Mouse (Mus musculus): ENCODE measurements around the gene Gm21969.

Gm21969 gene

DNA sequence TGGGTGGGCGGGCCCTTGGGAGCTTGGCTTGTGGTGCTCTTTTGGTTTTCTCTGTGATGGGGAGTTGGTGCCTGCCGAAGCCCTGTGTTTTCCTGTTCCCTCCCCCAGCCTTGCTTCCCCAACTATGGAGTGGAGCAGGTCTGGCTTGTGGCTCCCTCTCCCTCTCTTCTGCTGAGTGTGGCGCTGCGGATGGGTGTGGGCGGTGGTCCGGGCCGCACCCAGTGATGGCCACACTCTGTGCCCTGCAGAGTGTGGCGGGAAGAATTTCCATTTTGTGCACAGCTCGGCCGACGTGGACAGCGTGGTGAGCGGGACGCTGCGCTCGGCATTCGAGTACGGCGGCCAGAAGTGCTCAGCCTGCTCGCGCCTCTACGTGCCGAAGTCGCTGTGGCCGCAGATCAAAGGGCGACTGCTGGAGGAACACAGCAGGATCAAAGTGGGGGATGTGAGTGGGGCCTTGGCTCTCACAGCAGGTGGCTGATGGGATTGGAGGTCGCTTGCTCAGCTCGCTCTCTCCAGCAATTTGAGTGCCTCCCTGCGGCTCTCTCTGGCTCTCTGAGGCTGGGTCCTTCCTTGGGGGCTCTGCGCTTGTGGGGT, 38.9 kb downstream of the Gm21969 start:
- POLR2A ChIA-PET = interaction anchor here in 2 of 4 experiments (0.6 to 1.9 kb wide), 5 partner anchors 11 to 153 kb away, joined by 4 to 10 read pairs (median 4); no protein-coding TSS in a partner anchor

DNA sequence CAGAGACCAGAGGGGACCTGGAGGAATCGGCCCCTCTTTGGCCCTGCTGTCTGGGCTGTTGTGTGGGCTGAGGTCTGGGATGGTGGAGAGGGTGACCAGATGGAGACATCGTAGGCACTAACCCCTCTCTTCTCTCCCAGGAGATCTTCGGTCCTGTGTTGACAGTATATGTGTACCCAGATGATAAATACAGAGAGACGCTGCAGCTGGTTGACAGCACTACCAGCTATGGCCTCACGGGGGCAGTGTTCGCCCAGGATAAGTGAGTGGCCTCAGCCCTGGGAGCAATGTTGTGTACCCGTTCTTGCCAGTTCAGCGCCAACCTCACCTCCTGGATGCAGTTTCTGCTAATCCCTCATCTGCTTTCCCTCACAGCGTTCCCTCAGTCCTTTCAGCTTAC, 41.0 kb downstream of the Gm21969 start:
- POLR2A ChIA-PET = interaction anchor here in 2 of 4 experiments (0.6 to 1.8 kb wide), 7 partner anchors 11 to 1107 kb away, joined by 3 to 7 read pairs (median 3); partner anchors contain the start of gene Aldh4a1 (in 2 of the 2)
- CTCF ChIA-PET = interaction anchor here (0.5 to 2.8 kb wide), 78 partner anchors 9 to 1774 kb away, joined by 3 to 42 read pairs (median 4); partner anchors contain the start of genes Aldh4a1 (in 3 of the 4), Gm21969 (in 3 of the 4) and Tas1r2 (in 2 of the 4)

More for the DNA sequence above, 38.9 kb downstream of the Gm21969 start:
- CTCF ChIA-PET = interaction anchor here in 3 of 4 experiments (0.6 to 2.8 kb wide), 14 partner anchors 9 to 450 kb away, joined by 3 to 17 read pairs (median 4); partner anchors contain the start of genes Gm21969 (in 3 of the 3) and Aldh4a1 (in 1 of the 3)

DNA sequence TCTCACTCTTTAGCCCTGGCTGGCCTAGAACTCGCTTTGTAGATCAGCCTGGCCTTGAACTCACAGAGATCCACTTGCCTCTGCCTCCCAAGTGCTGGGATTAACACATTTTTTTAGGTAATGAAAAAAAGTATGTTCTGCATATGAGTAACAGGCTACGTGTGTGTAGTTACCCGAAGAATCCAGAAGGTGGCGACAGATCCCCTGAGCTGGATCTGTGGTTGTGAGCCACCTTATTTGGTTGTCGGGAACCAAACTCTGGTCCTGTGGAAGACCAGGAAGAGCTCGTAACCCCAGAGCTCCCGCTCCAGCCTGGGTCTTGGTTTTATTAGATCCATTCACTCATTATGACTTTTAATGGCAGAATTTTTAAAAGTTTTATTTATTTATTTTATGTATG, 43.9 kb downstream of the Gm21969 start:
- ChIA-PET CTCF (interaction anchor here (0.6 to 2.8 kb wide), 46 partner anchors 8 to 1340 kb away, joined by 3 to 17 read pairs (median 4); partner anchors contain the start of genes Aldh4a1 (in 2 of the 4), Atp13a2 (in 1 of the 4) and Gm21969 (in 1 of the 4)), POLR2A (interaction anchor here in 3 of 4 experiments (0.5 to 1.3 kb wide), 7 partner anchors 9 to 336 kb away, joined by 3 to 6 read pairs (median 3); partner anchors contain the start of gene Aldh4a1 (in 1 of the 3))

DNA sequence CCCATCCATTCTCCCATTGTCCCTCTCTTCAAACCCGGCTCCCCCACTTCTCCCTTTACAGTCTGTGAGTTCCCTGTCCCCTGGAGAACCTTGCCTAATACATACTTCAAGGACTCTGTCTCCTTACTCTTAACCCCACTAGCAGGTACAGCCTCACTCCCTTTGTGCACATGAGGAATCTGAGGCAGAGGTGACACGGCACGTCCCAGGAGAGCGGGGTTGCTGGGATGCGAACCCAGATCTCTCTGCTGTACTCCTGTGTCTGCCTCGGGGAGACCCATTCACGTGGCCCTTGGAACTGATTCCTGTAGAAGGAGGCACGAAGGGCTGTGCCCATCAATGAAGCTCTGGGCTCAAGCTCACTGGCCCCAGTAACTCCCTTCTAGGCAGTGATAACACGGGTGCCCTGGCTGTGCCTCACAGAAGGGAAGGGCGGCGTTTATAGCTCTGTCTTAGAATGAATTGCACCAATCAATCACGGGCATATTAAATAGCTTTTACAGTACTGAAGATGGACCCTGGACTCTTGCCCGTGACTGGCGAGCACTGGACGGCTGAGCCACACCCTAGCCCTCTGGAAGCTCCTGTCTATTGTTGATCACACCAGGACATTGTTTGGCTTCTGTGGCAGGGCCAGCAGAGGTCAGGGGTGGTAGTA, 47.2 kb downstream of the Gm21969 start:
- POLR2A ChIA-PET = interaction anchor here in 2 of 4 experiments (0.6 to 1.1 kb wide), 2 partner anchors 9 to 912 kb away, joined by 3 read pairs; no protein-coding TSS in a partner anchor
- CTCF ChIA-PET = interaction anchor here in 3 of 4 experiments (0.5 to 1.1 kb wide), 4 partner anchors 76 to 208 kb away, joined by 3 to 5 read pairs (median 3); no protein-coding TSS in a partner anchor

DNA sequence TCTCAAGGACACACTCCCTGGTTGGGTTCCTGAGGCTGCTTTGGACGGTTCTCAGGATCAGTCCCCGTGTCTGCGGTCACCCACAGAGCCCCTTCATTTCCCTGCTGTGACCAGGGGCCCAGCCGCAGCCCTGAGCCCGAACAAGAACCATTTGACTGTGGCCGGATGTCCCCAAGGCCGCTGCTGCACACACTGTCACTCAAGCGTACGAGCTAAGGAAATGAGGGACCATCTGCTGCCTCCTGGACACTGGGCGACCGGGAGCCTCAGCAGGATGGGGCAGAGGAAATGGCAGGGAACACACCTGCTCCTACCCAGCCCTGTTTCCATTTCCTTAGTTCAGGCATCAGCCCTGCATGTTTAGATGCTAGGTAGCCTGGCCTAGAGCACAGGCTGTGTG, 47.9 kb downstream of the Gm21969 start:
- ChIA-PET POLR2A (interaction anchor here in 1 of 4 experiments (0.6 kb wide), 1 partner anchor 912 kb away, joined by 3 read pairs; no protein-coding TSS in a partner anchor), CTCF (interaction anchor here in 3 of 4 experiments (0.6 to 1.1 kb wide), 3 partner anchors 77 to 208 kb away, joined by 3 read pairs; no protein-coding TSS in a partner anchor)

DNA sequence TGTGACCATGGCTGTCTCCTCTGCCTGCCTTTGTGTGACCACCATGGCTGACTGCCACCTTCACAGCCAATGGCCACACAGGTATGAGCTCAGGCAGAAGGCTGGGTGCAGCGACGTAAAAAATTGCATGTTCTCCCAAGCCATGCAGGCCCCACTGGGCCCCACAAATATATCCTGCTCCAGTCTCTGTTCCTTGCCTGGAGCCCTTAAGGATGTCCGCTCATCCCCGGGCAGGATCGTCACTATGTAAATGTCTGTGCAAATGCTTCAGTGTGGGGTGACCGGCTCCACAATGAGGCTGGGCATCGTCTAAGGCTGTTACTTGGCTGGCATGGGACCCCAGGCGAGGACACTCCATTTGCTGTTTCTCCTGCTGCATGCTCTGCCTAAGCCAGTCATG, 50.3 kb downstream of the Gm21969 start, which contains the start of gene Tas1r2:
TSS of gene Tas1r2 (plus strand) at position 301 of the 400 bp plus-strand sequence.
- CTCF ChIA-PET = interaction anchor here in 2 of 4 experiments (1.1 to 1.3 kb wide), 2 partner anchors 9 kb away, joined by 4 read pairs; no protein-coding TSS in a partner anchor
- POLR2A ChIA-PET = interaction anchor here in 1 of 4 experiments (1.4 kb wide), 1 partner anchor 8 kb away, joined by 3 read pairs; no protein-coding TSS in a partner anchor

DNA sequence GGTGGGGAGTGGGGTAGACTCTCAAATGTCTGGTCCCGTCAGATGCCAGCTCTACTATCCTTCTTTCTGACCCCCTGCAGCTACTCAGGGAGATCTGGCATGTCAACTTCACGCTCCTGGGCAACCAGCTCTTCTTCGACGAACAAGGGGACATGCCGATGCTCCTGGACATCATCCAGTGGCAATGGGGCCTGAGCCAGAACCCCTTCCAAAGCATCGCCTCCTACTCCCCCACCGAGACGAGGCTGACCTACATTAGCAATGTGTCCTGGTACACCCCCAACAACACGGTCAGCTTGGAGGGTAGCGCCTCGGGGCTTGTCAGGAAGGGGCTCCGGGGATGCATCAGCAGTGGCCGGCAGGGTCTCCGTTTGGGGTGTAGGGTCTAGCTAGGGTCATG, 58.9 kb downstream of the Gm21969 start:
- CTCF ChIA-PET = interaction anchor here in 2 of 4 experiments (1.2 to 4.0 kb wide), 3 partner anchors 18 to 26 kb away, joined by 3 to 16 read pairs (median 4); no protein-coding TSS in a partner anchor
- POLR2A ChIA-PET = interaction anchor here in 1 of 4 experiments (0.8 kb wide), 1 partner anchor 9 kb away, joined by 3 read pairs; the partner anchor contains the start of gene Tas1r2

DNA sequence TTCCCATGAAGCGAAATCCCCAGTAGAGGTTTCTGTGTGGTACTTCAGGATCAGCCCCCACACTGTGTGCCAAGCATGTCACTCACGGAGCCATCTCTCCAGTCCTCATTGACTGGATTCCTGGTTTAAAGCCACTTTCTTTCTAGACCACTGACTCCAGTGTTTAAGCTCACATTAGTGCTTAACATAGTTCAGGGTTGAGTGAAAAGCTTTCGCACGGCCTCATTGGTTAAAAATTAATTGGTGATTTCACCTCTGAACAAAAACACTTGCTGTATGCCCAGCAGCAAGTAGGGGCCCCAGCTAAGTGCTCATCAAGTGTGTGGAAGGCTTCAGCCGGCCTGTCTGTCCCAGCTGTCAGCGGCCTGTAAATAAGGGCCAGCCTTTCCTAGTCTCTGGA, 64.6 kb downstream of the Gm21969 start:
- ChIA-PET CTCF (interaction anchor here (0.6 to 2.4 kb wide), 12 partner anchors 20 to 1240 kb away, joined by 3 to 10 read pairs (median 4); no protein-coding TSS in a partner anchor), POLR2A (interaction anchor here in 1 of 4 experiments (0.6 kb wide), 1 partner anchor 431 kb away, joined by 3 read pairs; no protein-coding TSS in a partner anchor)

DNA sequence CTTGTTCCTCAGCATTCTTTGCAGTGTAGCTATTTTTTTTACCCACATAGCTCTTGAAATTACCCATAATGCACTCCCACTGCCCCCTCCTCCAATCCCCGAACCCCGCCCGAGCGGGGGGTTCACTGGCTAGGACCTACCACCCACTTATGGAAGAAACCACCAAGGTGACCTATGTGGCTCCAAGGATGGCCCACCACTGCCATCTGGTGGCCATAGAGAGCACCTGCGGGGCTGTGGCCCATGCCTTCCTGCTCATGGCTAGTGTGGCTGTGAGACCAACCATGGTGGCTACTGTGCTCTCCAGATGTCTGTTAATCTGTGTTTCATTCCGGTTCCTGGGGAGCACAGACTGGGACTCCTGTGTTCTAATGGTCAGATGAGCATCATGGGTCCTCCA, 66.9 kb downstream of the Gm21969 start:
- CTCF ChIA-PET = interaction anchor here (0.7 to 2.4 kb wide), 20 partner anchors 8 to 202 kb away, joined by 3 to 10 read pairs (median 4); partner anchors contain the start of genes Aldh4a1 (in 1 of the 4) and Gm21969 (in 1 of the 4)
- POLR2A ChIA-PET = no interaction called here

DNA sequence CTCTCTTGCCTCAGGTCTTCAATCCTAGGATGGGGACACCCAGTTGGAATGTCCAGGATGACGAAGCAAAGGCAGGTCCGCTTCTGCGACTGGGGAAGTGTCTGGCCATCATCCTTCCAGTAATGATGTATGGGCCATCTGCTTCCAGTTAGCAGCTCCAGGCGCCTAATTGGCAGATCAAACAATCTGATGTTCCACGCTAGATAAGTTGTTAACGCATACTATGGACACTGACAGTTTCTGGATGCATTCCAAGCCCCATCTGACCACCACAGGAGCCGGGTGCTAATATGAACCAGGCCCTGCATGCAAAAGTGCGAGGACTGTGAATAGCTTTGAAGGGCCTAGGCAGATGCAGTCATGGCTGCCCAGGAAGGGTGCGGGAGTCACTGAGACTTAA, 72.7 kb downstream of the Gm21969 start:
- CTCF ChIA-PET = no interaction called here
- POLR2A ChIA-PET = interaction anchor here in 1 of 4 experiments (0.6 kb wide), 1 partner anchor 1048 kb away, joined by 4 read pairs; no protein-coding TSS in a partner anchor

DNA sequence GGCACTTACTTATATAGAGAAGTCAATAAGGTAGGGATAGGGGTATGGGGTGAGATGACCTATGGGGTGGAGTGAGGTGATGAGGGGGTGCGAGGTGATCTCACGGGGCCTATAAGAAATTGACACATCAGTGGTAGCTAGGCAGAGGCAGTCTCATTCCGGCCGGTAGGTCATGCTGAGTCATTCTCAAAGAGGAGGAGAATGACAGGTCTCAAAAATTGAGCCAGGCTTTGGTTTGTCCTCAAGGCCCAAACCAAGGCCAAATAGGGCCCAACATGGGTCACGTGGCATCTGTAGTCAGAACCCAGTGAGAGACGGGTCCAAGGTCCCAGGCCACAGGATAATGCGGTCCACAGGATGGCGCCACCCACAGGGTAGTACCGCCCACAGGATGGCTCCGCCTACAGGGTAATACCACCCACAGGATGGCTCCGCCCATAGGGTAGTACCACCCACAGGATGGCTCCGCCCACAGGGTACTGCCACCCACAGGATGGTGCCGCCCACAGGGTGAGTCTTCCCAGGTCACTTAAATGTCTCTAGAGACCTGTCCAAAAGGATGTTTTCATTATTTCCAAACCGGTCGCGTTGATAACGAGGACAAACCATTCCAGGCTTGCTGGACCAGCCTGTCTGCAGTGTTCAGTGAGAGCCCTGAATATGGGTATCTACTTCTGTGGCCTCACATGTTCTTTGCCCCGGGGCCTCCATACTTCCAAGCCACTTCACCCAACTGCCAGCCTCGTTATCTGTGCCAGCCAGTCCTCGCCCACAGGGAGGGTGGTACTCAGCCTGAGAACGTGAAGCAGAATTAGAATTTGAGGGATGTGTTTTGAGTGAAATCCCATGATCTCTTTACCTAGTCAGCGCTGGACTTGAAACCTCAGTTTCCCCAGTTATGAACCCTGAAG, 81.0 kb downstream of the Gm21969 start:
- ChIA-PET POLR2A (interaction anchor here in 1 of 4 experiments (1.0 kb wide), 1 partner anchor 67 kb away, joined by 3 read pairs; no protein-coding TSS in a partner anchor), CTCF (interaction anchor here in 3 of 4 experiments (0.7 to 1.9 kb wide), 15 partner anchors 12 to 384 kb away, joined by 3 to 17 read pairs (median 4); no protein-coding TSS in a partner anchor)

DNA sequence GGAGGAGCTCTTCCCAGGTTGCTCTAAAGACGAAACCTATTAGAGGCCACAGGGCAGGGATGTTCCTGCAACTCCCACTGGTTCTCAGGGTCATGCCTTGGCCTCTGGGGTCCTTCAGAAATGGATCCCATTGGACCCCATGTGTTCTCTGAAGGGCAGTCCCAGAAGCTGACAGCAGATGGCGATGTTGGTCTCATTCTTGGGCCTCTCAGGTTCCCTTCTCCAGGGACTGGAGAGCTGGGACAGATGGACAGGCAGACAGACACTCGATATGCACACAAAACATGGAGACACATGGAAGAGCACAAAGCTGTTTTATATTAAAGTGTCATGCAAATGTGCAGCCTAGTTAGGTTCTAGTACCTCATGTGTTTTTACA, 81.6 kb downstream of the Gm21969 start:
- CTCF ChIA-PET = interaction anchor here (0.6 to 1.9 kb wide), 19 partner anchors 11 to 383 kb away, joined by 3 to 17 read pairs (median 4); no protein-coding TSS in a partner anchor
- POLR2A ChIA-PET = interaction anchor here in 1 of 4 experiments (1.0 kb wide), 1 partner anchor 68 kb away, joined by 3 read pairs; no protein-coding TSS in a partner anchor

DNA sequence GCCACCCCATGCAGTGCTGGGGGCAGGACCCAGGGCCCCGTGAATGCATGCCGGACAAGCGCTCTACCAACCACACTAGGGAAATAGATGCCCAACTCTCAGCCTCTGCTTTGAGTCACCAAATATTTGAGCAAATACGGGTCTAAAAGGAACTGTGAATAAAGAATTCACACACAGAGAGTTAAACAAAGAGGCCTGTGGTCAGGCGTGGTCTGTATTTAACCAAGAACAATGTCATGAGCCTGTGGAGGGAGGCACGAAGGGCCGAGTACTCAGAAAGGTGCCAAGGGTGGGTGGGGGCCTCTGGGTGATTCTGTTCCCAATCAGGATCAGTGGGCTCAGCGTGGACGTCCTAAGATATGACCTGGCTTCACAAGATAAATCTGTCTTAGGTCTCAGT, 85.1 kb downstream of the Gm21969 start:
- ChIA-PET CTCF (no interaction called here), POLR2A (no interaction called here)

DNA sequence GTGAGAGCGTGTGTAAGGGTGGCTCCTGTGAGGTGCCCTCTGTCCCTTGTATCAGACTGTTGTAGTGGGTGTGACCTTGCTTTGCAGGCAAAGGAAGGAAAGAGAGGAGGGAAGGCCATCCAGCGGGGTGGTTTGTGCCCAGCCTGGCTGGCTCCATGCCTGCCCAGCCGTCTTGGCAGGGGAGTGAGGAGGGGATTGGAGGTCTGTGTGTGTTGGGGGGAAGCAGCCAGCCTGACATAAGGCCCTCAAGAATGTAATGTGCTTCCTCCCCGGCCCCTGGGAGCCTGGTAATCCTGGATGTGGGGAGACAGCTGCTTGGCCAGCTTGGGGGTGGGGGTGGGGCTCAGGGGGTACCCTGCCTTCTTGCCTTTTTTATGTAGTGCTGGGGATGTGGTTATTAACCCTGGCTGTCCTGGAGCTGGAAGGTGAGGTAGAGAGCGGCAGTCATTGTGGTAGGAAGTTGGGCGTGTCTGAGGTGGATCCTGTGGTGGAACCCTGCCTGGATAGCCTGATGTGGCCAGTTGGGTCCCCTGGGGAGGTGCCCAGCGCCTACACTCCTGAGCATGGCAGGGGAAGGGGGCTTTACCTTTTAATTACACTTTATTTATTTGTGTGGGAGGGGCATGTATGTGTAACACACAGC, 86.8 kb downstream of the Gm21969 start:
- ChIA-PET POLR2A (no interaction called here), CTCF (interaction anchor here in 2 of 4 experiments (0.7 to 0.8 kb wide), 2 partner anchors 163 to 655 kb away, joined by 3 read pairs; no protein-coding TSS in a partner anchor)

DNA sequence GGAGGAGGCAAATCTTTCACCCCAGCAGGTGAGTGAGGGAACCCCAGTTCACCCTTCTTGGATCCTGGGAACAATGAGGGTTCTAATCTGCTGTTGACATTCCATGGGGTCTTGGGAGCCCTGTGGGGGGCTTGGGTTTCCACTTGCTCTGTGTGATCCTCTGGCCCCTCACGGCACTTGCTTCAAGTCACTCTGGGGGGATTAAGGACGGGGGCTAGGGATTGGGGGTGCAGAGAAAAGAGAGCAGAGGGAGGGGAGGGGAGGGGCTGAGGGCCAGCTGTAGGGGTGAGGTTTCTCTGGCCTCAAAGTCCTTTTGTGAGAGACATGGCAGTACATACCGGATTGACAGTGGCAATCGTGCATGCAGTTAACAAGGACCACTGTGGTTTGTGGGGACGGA, 90.3 kb downstream of the Gm21969 start:
- ChIA-PET CTCF (interaction anchor here in 3 of 4 experiments (0.6 to 0.9 kb wide), 4 partner anchors 24 to 409 kb away, joined by 3 to 4 read pairs (median 4); no protein-coding TSS in a partner anchor), POLR2A (no interaction called here)

DNA sequence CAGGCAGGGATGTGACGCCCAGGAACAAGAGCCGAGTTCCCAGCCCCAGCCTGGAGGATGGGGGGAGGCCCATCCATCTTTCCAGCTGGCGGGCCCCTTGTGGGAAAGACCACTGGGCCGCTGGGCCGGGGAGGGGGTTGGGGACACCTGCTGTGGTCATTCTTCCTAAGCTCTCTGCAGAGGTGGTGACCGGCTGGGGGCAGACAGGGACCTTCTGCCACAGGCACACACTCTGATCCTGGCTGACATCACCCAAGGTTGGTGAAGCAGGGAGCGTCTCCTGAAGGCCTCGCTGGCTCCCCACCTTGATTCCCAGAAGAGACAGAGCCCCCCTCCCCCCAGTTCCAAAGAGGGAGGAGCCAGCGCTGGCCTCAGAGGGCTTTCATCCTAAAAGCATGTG, 94.8 kb downstream of the Gm21969 start:
- ChIA-PET POLR2A (interaction anchor here in 2 of 4 experiments (0.5 to 1.1 kb wide), 4 partner anchors 37 to 196 kb away, joined by 3 to 4 read pairs (median 4); no protein-coding TSS in a partner anchor), CTCF (interaction anchor here in 1 of 4 experiments (0.6 to 1.3 kb wide), 4 partner anchors 13 to 1086 kb away, joined by 4 to 5 read pairs (median 4); no protein-coding TSS in a partner anchor)

All from embryonic stem cell, embryonic (primary cell).